In the genomic region with DNA sequence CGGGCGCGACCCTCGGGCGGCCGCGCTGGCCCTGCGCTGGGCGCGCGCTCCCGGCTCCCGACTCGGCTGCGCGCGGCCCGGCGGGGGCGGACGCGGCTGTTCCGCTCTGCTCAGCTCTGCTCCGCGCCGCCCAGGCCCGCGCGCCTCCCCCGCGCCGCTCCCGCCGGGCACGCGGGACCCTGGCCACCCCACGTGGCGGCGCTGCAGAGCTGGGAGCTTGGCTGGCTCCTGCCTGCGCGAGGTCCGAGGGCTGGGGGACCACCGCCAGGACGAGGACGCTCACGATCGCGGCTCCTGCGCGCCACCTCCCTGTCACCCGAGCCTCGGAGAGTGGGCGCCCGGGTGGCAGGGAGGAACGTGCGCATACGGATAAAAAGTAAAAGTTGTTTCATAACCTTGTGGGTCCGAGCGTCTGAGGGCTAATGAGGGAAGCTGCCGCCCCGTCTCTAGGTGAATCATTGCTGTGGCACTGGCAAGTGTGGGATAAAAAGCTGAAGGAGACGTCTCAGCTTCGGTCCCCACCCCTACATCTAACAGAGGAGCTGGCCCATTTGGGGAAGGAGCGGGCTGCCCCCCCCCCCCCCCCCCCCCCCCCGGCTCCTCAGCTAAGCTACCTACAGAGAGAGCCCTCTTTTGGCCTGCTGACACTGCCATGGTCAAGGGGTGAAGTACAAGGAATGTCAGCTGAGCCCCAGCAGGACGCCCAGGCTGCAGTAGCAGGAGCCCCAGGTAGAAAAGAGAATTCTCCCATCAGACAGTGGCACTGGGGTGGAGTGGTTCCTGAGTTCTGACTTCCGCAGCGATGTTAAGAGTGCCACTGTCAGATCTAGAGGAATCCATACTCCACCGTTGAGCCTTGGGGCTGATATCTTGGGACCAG, we compare ENCODE assay signal across 7 mouse cellular contexts. TPM values are rescaled to one million over a fixed set of nuclear protein-coding genes. Genes with fewer than 3 reads are reported as not detected.
DNase-seq lines count a peak whose midpoint lies in the region; ATAC-seq and TF ChIP-seq lines count a peak whose summit lies in the region.

2010300C02Rik (minus strand) TSS at position 325 of the 880 bp plus-strand sequence.

- peak within 1 kb of the TSS; percentile 65 for H3K4me3 ChIP-seq in intestine, postnatal 0 days (ENCODE audit: low read depth, low read length)

- WGBS in intestine, postnatal 0 days, result 1% methylated on average over 63 of the region's 69 CpGs

- H3K9ac ChIP-seq in intestine, postnatal 0 days (ENCODE audit: low read depth, low read length), result peak within 1 kb of the TSS; percentile 61

- DNase-seq in adrenal gland, postnatal 14 days, result peak; percentile 85
- DNase-seq in cerebellum, postnatal 10 days, result peak; percentile 88 to 90
- peak; percentile 44 to 69 for DNase-seq in frontal cortex, postnatal 14 days (ENCODE audit: low spot score in 2 of 2)
- DNase-seq in left cerebral cortex, postnatal 4 days, result peak; percentile 75
- peak; percentile 84 for DNase-seq in right cerebral cortex, postnatal 4 days

- intact Hi-C loops in left cerebral cortex, postnatal 4 days (cut with DNase I), result loop anchor here (5.0 to 10.0 kb wide), 2 partner anchors 145 to 203 kb away; partner anchors contain the start of gene Tsga10

- H3K4me1 ChIP-seq in intestine, postnatal 0 days (replicated peaks; ENCODE audit: control insufficient read depth, insufficient read depth, low read length), result no peaks in the 10 kb centered on the region

- TF ChIP-seq CTCF in intestine, postnatal 0 days (IDR thresholded peaks at IDR 0.05; ENCODE audit: low read depth), result peak; percentile 70

- peak; percentile 84 for ATAC-seq in intestine, postnatal 0 days
- ATAC-seq in megakaryocyte-erythroid progenitor cell, adult 5-6 weeks (replicated peaks; ENCODE audit: low FRiP score, low TSS enrichment, poor library complexity, severe bottlenecking), result 0 out of 2 replicates have a peak, but pooled peaks have one; percentile 14

- H3K36me3 ChIP-seq in intestine, postnatal 0 days (ENCODE audit: control insufficient read depth, insufficient read depth), result no peaks in the 10 kb centered on the region

- H3K27ac ChIP-seq in intestine, postnatal 0 days (ENCODE audit: low read depth, low read length), result no peak within 1 kb of the TSS

- no peaks in the 10 kb centered on the region for H3K9me3 ChIP-seq in intestine, postnatal 0 days (ENCODE audit: control insufficient read depth)

- H3K27me3 ChIP-seq in intestine, postnatal 0 days (replicated peaks; ENCODE audit: control insufficient read depth, insufficient read depth, low read length), result no peaks in the 10 kb centered on the region

- H3K4me2 ChIP-seq in intestine, postnatal 0 days (replicated peaks; ENCODE audit: low read depth), result peak within 1 kb of the TSS; percentile 98

RNA-seq across cellular contexts. Expression of gene 2010300C02Rik, which starts in this region (rescaled TPM):
- total RNA-seq in adrenal gland, postnatal 14 days (2021), result 3.1 and 3.2 TPM in 2 replicates
- 7.2 and 7.8 TPM in 2 replicates for polyA plus RNA-seq in intestine, postnatal 0 days (2015; fragmentation: Nextera tagmentation; extraction: Ambion mirVana)
- 10 to 100 TPM; 24.8 to 30.1 TPM for total RNA-seq in left cerebral cortex, postnatal 4 days (2021)
- total RNA-seq in megakaryocyte-erythroid progenitor cell, adult 5-6 weeks (2014; fragmentation: Nextera tagmentation), result not detected in 2 replicates
- 0.05 and 0.15 TPM in 2 replicates for total RNA-seq in megakaryocyte-erythroid progenitor cell, adult 5-6 weeks (2017)

Comparison
In these comparisons a context has a peak if more than half of its experiments do, and no peak if none do; other contexts are left out.
1. Peak in ATAC-seq in megakaryocyte-erythroid progenitor cell, adult 5-6 weeks; RNA of the gene not detected or under 1 TPM.